8 mouse cellular contexts compared by ENCODE assay signal in genomic region chr8:109607650-109608049, GRCm38 (mm10). TPM values are rescaled to one million over a fixed set of nuclear protein-coding genes. Genes with fewer than 3 reads are reported as not detected.
DNase-seq lines count a peak whose midpoint lies in the region; ATAC-seq and TF ChIP-seq lines count a peak whose summit lies in the region.

No protein-coding gene starts in this region.

- peak overlapping the region; percentile 45 for H3K27ac ChIP-seq in MEL (ENCODE audit: control insufficient read depth, low read depth, low read length)
- H3K27ac ChIP-seq in forebrain, embryonic 10.5 days = peak overlapping the region; percentile 95
- H3K27ac ChIP-seq in liver, embryonic 14.5 days = no peak overlapping the region
- 0 out of 2 replicates have a peak overlapping the region, but pooled peaks have one; percentile 46 for H3K27ac ChIP-seq in stomach, embryonic 16.5 days (ENCODE audit: low read length)

- H3K4me1 ChIP-seq in MEL (ENCODE audit: control insufficient read depth in 1 of 2, insufficient read depth in 2 of 2, low read length in 2 of 2) = peaks cover 4 to 6% of the 10 kb centered on the region in 2 experiments
- peaks cover 23% of the 10 kb centered on the region for H3K4me1 ChIP-seq in forebrain, embryonic 10.5 days
- H3K4me1 ChIP-seq in liver, embryonic 14.5 days (replicated peaks; ENCODE audit: control insufficient read depth in 2 of 2, insufficient read depth in 2 of 2, low read length in 1 of 2) = peaks cover 11 to 12% of the 10 kb centered on the region in 2 experiments
- H3K4me1 ChIP-seq in stomach, embryonic 16.5 days (ENCODE audit: control insufficient read depth, insufficient read depth, low read length) = peaks cover 10% of the 10 kb centered on the region

- 16% methylated on average over 12 of the region's 12 CpGs for WGBS in forebrain, embryonic 10.5 days
- WGBS in liver, embryonic 14.5 days (ENCODE audit: insufficient replicate concordance) = 3% methylated on average over 12 of the region's 12 CpGs
- 6% methylated on average over 12 of the region's 12 CpGs for WGBS in stomach, embryonic 16.5 days

- TF ChIP-seq RAD21 in MEL (IDR thresholded peaks at IDR 0.05; ENCODE audit: low read depth, low read length) = no peak

- peak overlapping the region; percentile 67 to 93 for H3K4me3 ChIP-seq in MEL (ENCODE audit: control insufficient read depth in 1 of 2, insufficient read depth in 1 of 2, low read depth in 2 of 2, low read length in 2 of 2)
- peak overlapping the region; percentile 70 for H3K4me3 ChIP-seq in forebrain, embryonic 10.5 days
- peak overlapping the region; percentile 65 to 71 for H3K4me3 ChIP-seq in liver, embryonic 14.5 days (ENCODE audit: insufficient read depth in 1 of 2, low read depth in 2 of 2, low read length in 2 of 2)
- H3K4me3 ChIP-seq in stomach, embryonic 16.5 days (replicated peaks; ENCODE audit: low read length) = peak overlapping the region; percentile 69

- no peaks in the 10 kb centered on the region for H3K27me3 ChIP-seq in MEL (ENCODE audit: control insufficient read depth in 1 of 2, insufficient read depth in 2 of 2, low read length in 2 of 2)
- H3K27me3 ChIP-seq in forebrain, embryonic 10.5 days (ENCODE audit: poor library complexity, severe bottlenecking) = no peaks in the 10 kb centered on the region
- no peaks in the 10 kb centered on the region for H3K27me3 ChIP-seq in liver, embryonic 14.5 days (ENCODE audit: control insufficient read depth, insufficient read depth, low read length)
- H3K27me3 ChIP-seq in stomach, embryonic 16.5 days (ENCODE audit: control insufficient read depth, insufficient read depth, low read length) = no peaks in the 10 kb centered on the region

- peaks cover 0 to 15% of the 10 kb centered on the region in 2 experiments; a peak in 2 of 4 replicates for H3K36me3 ChIP-seq in MEL (ENCODE audit: control insufficient read depth in 1 of 2, insufficient read depth in 2 of 2, low read length in 2 of 2)
- peaks cover 32% of the 10 kb centered on the region for H3K36me3 ChIP-seq in forebrain, embryonic 10.5 days (replicated peaks)
- no peaks in the 10 kb centered on the region for H3K36me3 ChIP-seq in liver, embryonic 14.5 days (replicated peaks; ENCODE audit: control insufficient read depth, insufficient read depth, low read depth)
- H3K36me3 ChIP-seq in stomach, embryonic 16.5 days (ENCODE audit: control insufficient read depth, insufficient read depth, low read length) = no peaks in the 10 kb centered on the region

- H3K79me2 ChIP-seq in MEL (ENCODE audit: control insufficient read depth, insufficient read depth, low read length, poor library complexity) = peaks cover 6% of the 10 kb centered on the region

- TF ChIP-seq POLR2A in MEL (IDR thresholded peaks at IDR 0.05; ENCODE audit: control insufficient read depth in 1 of 2, insufficient read depth in 1 of 2, low read depth in 1 of 2, low read length in 2 of 2, poor library complexity in 1 of 2) = no peak

- peak overlapping the region; percentile 97 for H3K4me2 ChIP-seq in liver, embryonic 14.5 days (ENCODE audit: low read depth)
- peak overlapping the region; percentile 88 for H3K4me2 ChIP-seq in stomach, embryonic 16.5 days (ENCODE audit: low read depth, low read length)

- peak; percentile 11 for DNase-seq in kidney, adult 9 months
- no peak for DNase-seq in kidney, postnatal 10 days
- DNase-seq in MEL (ENCODE audit: low read depth, low spot score) = peak; percentile 81
- DNase-seq in forebrain, embryonic 10.5 days (ENCODE audit: extremely low spot score, low spot score) = no peak
- no peak for DNase-seq in liver, embryonic 14.5 days (ENCODE audit: low read depth in 3 of 3, low spot score in 3 of 3)
- no peak for DNase-seq in spleen, postnatal 10 days (ENCODE audit: low spot score in 2 of 2)
- DNase-seq in frontal cortex, postnatal 36 days (ENCODE audit: low spot score in 2 of 2) = no peak

- TF ChIP-seq EP300 in MEL (IDR thresholded peaks at IDR 0.05; ENCODE audit: low read depth in 1 of 2, low read length in 2 of 2) = no peak
- no peak for TF ChIP-seq EP300 in liver, embryonic 14.5 days (IDR thresholded peaks at IDR 0.05; ENCODE audit: low read depth)

- ATAC-seq in liver, embryonic 14.5 days (ENCODE audit: insufficient read depth) = no peak
- no peak for ATAC-seq in stomach, embryonic 16.5 days (ENCODE audit: insufficient read depth, low FRiP score)

- TF ChIP-seq CTCF in MEL (IDR thresholded peaks at IDR 0.05 in 2 of 3, conservative IDR thresholded peaks at IDR 0.05 in 1 of 3; ENCODE audit: control insufficient read depth in 1 of 3, insufficient read depth in 1 of 3, low read depth in 2 of 3, low read length in 3 of 3, poor library complexity in 1 of 3, severe bottlenecking in 1 of 3) = no peak
- no peak for TF ChIP-seq CTCF in liver, embryonic 14.5 days (IDR thresholded peaks at IDR 0.05; ENCODE audit: low read depth)

- H3K9ac ChIP-seq in MEL (ENCODE audit: control insufficient read depth, low read depth, low read length, poor library complexity, severe bottlenecking) = peak overlapping the region; percentile 64
- peak overlapping the region; percentile 84 for H3K9ac ChIP-seq in liver, embryonic 14.5 days (replicated peaks)
- peak overlapping the region; percentile 81 for H3K9ac ChIP-seq in stomach, embryonic 16.5 days (ENCODE audit: low read length)

- no peaks in the 10 kb centered on the region for H3K9me3 ChIP-seq in MEL (replicated peaks; ENCODE audit: insufficient read depth, low read length)
- H3K9me3 ChIP-seq in forebrain, embryonic 10.5 days = no peaks in the 10 kb centered on the region
- no peaks in the 10 kb centered on the region for H3K9me3 ChIP-seq in liver, embryonic 14.5 days (ENCODE audit: control insufficient read depth, low read length)
- no peaks in the 10 kb centered on the region for H3K9me3 ChIP-seq in stomach, embryonic 16.5 days (replicated peaks; ENCODE audit: control insufficient read depth, low read length)

TF ChIP-seq in MEL, 35 proteins besides CTCF, POLR2A, EP300 and RAD21 (continues in another document):
- TF ChIP-seq MYC (IDR thresholded peaks at IDR 0.05; ENCODE audit: low read depth, low read length) = peak; percentile 97
- TF ChIP-seq GATA1 (IDR thresholded peaks at IDR 0.05; ENCODE audit: low read depth, low read length) = 0 out of 2 replicates have a peak, but pooled peaks have one; percentile 3
- no peak for TF ChIP-seq KAT2A (conservative IDR thresholded peaks at IDR 0.05; ENCODE audit: low read depth, low read length)
- no peak for TF ChIP-seq POLR2AphosphoS2 (IDR thresholded peaks at IDR 0.05; ENCODE audit: low read length)
- peak; percentile 77 for TF ChIP-seq USF1 (IDR thresholded peaks at IDR 0.05; ENCODE audit: low read depth, low read length)
- TF ChIP-seq MYB (IDR thresholded peaks at IDR 0.05; ENCODE audit: low read depth, low read length) = no peak
- TF ChIP-seq GABPA (IDR thresholded peaks at IDR 0.05; ENCODE audit: low read depth, low read length) = no peak
- TF ChIP-seq SMC3 (IDR thresholded peaks at IDR 0.05; ENCODE audit: low read depth, low read length) = no peak

RNA-seq across cellular contexts. Expression of gene Dhodh, which starts 0.8 kb away (rescaled TPM):
- total RNA-seq in MEL (2012; rRNA removed) = 27.7 and 28.3 TPM in 2 replicates
- 10 to 100 TPM in 1 of 2 experiments, not detected in 1; 52.5 TPM for polyA plus RNA-seq in MEL (2012; ENCODE audit: insufficient read depth in 1 of 2, insufficient read length in 2 of 2, low read depth in 1 of 2, low replicate concordance in 2 of 2, missing spikeins in 1 of 2)
- 55.4 and 58.7 TPM in 2 replicates for polyA plus RNA-seq in forebrain, embryonic 10.5 days (2016; fragmentation: Nextera tagmentation; extraction: Ambion mirVana)
- 12.5 and 14.8 TPM in 2 replicates for polyA plus RNA-seq in liver, embryonic 14.5 days (2012; rRNA removed)
- 15.3 and 19.0 TPM in 2 replicates for polyA plus RNA-seq in liver, embryonic 14.5 days (2014; fragmentation: Nextera tagmentation; extraction: Ambion mirVana)
- polyA plus RNA-seq in stomach, embryonic 16.5 days (2015; fragmentation: Nextera tagmentation; extraction: Ambion mirVana) = 41.1 and 44.2 TPM in 2 replicates

RNA-seq across cellular contexts. Expression of gene Pkd1l3, which starts 6.7 kb away (rescaled TPM):
- 2.6 and 3.4 TPM in 2 replicates for total RNA-seq in MEL (2012; rRNA removed)
- 1 to 10 TPM in 1 of 2 experiments, not detected in 1; 7.4 TPM for polyA plus RNA-seq in MEL (2012; ENCODE audit: insufficient read depth in 1 of 2, insufficient read length in 2 of 2, low read depth in 1 of 2, low replicate concordance in 2 of 2, missing spikeins in 1 of 2)
- polyA plus RNA-seq in forebrain, embryonic 10.5 days (2016; fragmentation: Nextera tagmentation; extraction: Ambion mirVana) = 0.18 and 0.21 TPM in 2 replicates
- 0.76 and 0.88 TPM in 2 replicates for polyA plus RNA-seq in liver, embryonic 14.5 days (2012; rRNA removed)
- polyA plus RNA-seq in liver, embryonic 14.5 days (2014; fragmentation: Nextera tagmentation; extraction: Ambion mirVana) = 0.37 and 0.71 TPM in 2 replicates
- 0.12 TPM in 1 of 2 replicates, not detected in the other for polyA plus RNA-seq in stomach, embryonic 16.5 days (2015; fragmentation: Nextera tagmentation; extraction: Ambion mirVana)

RNA-seq across cellular contexts. Expression of gene Hp, which starts 28.7 kb away (rescaled TPM):
- total RNA-seq in MEL (2012; rRNA removed) = 0.19 TPM in 1 of 2 replicates, not detected in the other
- under 1 TPM in 1 of 2 experiments, not detected in 1; 0.08 TPM for polyA plus RNA-seq in MEL (2012; ENCODE audit: insufficient read depth in 1 of 2, insufficient read length in 2 of 2, low read depth in 1 of 2, low replicate concordance in 2 of 2, missing spikeins in 1 of 2)
- polyA plus RNA-seq in forebrain, embryonic 10.5 days (2016; fragmentation: Nextera tagmentation; extraction: Ambion mirVana) = 0.93 and 1.0 TPM in 2 replicates
- 21.8 and 31.9 TPM in 2 replicates for polyA plus RNA-seq in liver, embryonic 14.5 days (2012; rRNA removed)
- polyA plus RNA-seq in liver, embryonic 14.5 days (2014; fragmentation: Nextera tagmentation; extraction: Ambion mirVana) = 27.8 and 50.8 TPM in 2 replicates
- polyA plus RNA-seq in stomach, embryonic 16.5 days (2015; fragmentation: Nextera tagmentation; extraction: Ambion mirVana) = 13.3 and 17.0 TPM in 2 replicates

RNA-seq across cellular contexts. Expression of gene Txnl4b, which starts 42.0 kb away (rescaled TPM):
- total RNA-seq in MEL (2012; rRNA removed) = 7.7 and 8.4 TPM in 2 replicates
- polyA plus RNA-seq in MEL (2012; ENCODE audit: insufficient read depth in 1 of 2, insufficient read length in 2 of 2, low read depth in 1 of 2, low replicate concordance in 2 of 2, missing spikeins in 1 of 2) = 1 to 10 TPM in 1 of 2 experiments, not detected in 1; 9.5 TPM
- 25.7 and 27.4 TPM in 2 replicates for polyA plus RNA-seq in forebrain, embryonic 10.5 days (2016; fragmentation: Nextera tagmentation; extraction: Ambion mirVana)
- 2.2 TPM in 2 replicates for polyA plus RNA-seq in liver, embryonic 14.5 days (2012; rRNA removed)
- 10.0 and 12.8 TPM in 2 replicates for polyA plus RNA-seq in liver, embryonic 14.5 days (2014; fragmentation: Nextera tagmentation; extraction: Ambion mirVana)
- polyA plus RNA-seq in stomach, embryonic 16.5 days (2015; fragmentation: Nextera tagmentation; extraction: Ambion mirVana) = 21.6 TPM in 2 replicates

RNA-seq across cellular contexts. Expression of gene Dhx38, which starts 42.0 kb away (rescaled TPM):
- 50.6 and 54.6 TPM in 2 replicates for total RNA-seq in MEL (2012; rRNA removed)
- 10 to 100 TPM; 43.3 to 72.1 TPM for polyA plus RNA-seq in MEL (2012; ENCODE audit: insufficient read depth in 1 of 2, insufficient read length in 2 of 2, low read depth in 1 of 2, low replicate concordance in 2 of 2, missing spikeins in 1 of 2)
- 37.2 and 38.9 TPM in 2 replicates for polyA plus RNA-seq in forebrain, embryonic 10.5 days (2016; fragmentation: Nextera tagmentation; extraction: Ambion mirVana)
- polyA plus RNA-seq in liver, embryonic 14.5 days (2012; rRNA removed) = 7.9 and 8.6 TPM in 2 replicates
- 8.2 TPM in 2 replicates for polyA plus RNA-seq in liver, embryonic 14.5 days (2014; fragmentation: Nextera tagmentation; extraction: Ambion mirVana)
- polyA plus RNA-seq in stomach, embryonic 16.5 days (2015; fragmentation: Nextera tagmentation; extraction: Ambion mirVana) = 20.5 and 21.8 TPM in 2 replicates

Comparison
In these comparisons a context has a peak if more than half of its experiments do, and no peak if none do; other contexts are left out.
1. DNase-seq: peak in kidney, adult 9 months (single experiment) and MEL (single experiment); none in kidney, postnatal 10 days (single experiment), forebrain, embryonic 10.5 days (single experiment), liver, embryonic 14.5 days (0 of 3), spleen, postnatal 10 days (0 of 2) and frontal cortex, postnatal 36 days (0 of 2).
2. Peak in every context shown above with its lines, with median percentiles within 50 percentile points of each other: H3K4me3 ChIP-seq and H3K9ac ChIP-seq.